Mouse (Mus musculus) cerebellum, postnatal 14 days (tissue): ENCODE data around the gene Slc37a4.
"Not testable (repeated sequence)": the region's sequence is repeated elsewhere in the genome, so short reads cannot be mapped to it uniquely, and the experiment has no call there.

Source experiments
- DNase-seq, 2 experiments: peaks; one replicate each; pipeline ENCODE4 v3.0.0; 2021; ENCODE audit warnings: mixed read lengths in 2 of 2

Gene Slc37a4

GRCm38 (mm10) chr9:44444402-44445025 is 47.9 kb downstream of the Slc37a4 start:
- not testable (repeated sequence) for DNase-seq

- peak in 1 of 2 experiments; percentile 43 for DNase-seq
These were observed 53.7 kb downstream of the Slc37a4 start for GRCm38 (mm10) chr9:44450387-44450786.
